Comparison of ENCODE assay signal across 8 mouse cellular contexts in the genomic region with DNA sequence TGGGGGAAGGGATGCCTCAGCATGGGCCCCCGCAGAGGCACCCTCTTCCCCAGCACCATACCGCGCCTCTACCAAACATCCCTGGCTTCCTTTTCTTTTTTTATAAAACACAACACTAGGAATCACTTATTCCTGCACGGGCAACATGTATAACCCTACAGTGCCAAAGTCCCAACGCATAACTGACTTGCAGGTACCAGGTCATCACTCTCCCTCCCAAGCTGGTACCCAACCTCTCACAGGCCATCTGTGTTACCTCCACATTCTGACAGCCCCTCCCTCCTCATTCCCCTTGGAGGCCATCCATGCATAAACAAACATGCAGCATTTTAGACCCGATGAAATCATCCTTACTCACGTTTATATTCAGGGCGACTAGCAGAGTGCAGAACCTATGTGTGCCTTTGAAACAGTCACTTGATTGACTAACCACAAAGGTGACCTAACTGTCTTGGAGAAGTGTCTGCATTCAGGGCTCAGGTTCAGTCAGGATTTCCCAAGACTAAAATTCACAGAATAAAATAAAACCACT. TPM values are rescaled to one million over a fixed set of nuclear protein-coding genes. Genes with fewer than 3 reads are reported as not detected.
DNase-seq lines count a peak whose midpoint lies in the region; ATAC-seq lines count a peak whose summit lies in the region.

No protein-coding gene starts in this region.

- H3K9me3 ChIP-seq in heart, embryonic 14.5 days (ENCODE audit: control insufficient read depth, low read length), result no peaks in the 10 kb centered on the region
- no peaks in the 10 kb centered on the region for H3K9me3 ChIP-seq in hindbrain, embryonic 14.5 days (ENCODE audit: control insufficient read depth, low read length)
- no peaks in the 10 kb centered on the region for H3K9me3 ChIP-seq in midbrain, embryonic 15.5 days

- no peaks in the 10 kb centered on the region for H3K27me3 ChIP-seq in heart, embryonic 14.5 days (ENCODE audit: control insufficient read depth, insufficient read depth, low read length)
- no peaks in the 10 kb centered on the region for H3K27me3 ChIP-seq in hindbrain, embryonic 14.5 days (ENCODE audit: control insufficient read depth, insufficient read depth, low read length)
- H3K27me3 ChIP-seq in midbrain, embryonic 15.5 days (replicated peaks), result no peaks in the 10 kb centered on the region

- intact Hi-C loops in heart, postnatal 25 days (cut with DNase I), result no loop called here

- peak overlapping the region; percentile 25 to 37; a peak in 2 of 4 replicates for H3K4me3 ChIP-seq in heart, embryonic 14.5 days (ENCODE audit: control insufficient read depth in 1 of 2, insufficient read depth in 1 of 2, low read depth in 1 of 2, low read length in 2 of 2)
- H3K4me3 ChIP-seq in hindbrain, embryonic 14.5 days (replicated peaks; ENCODE audit: low read length), result peak overlapping the region; percentile 14; the same call in 1 of the 2 replicates
- 0 out of 2 replicates have a peak overlapping the region, but pooled peaks have one; percentile 2 for H3K4me3 ChIP-seq in midbrain, embryonic 15.5 days

- no peaks in the 10 kb centered on the region for H3K36me3 ChIP-seq in heart, embryonic 14.5 days (ENCODE audit: control insufficient read depth, insufficient read depth, low read length)
- H3K36me3 ChIP-seq in hindbrain, embryonic 14.5 days (replicated peaks; ENCODE audit: control insufficient read depth, insufficient read depth), result no peaks in the 10 kb centered on the region
- no peaks in the 10 kb centered on the region for H3K36me3 ChIP-seq in midbrain, embryonic 15.5 days (replicated peaks)

- no peak for DNase-seq in heart, postnatal 25 days (ENCODE audit: low spot score)
- peak; percentile 45 for DNase-seq in R1 (ENCODE audit: low read depth, low spot score)
- no peak for DNase-seq in hindbrain, embryonic 14.5 days (ENCODE audit: low spot score)
- no peak for DNase-seq in cerebellum, postnatal 36 days
- DNase-seq in layer of hippocampus, postnatal 10 days (ENCODE audit: low spot score in 2 of 2), result no peak
- no peak for DNase-seq in cerebellum, postnatal 4 days (ENCODE audit: low spot score in 2 of 2)

- 0 out of 4 replicates have a peak overlapping the region, but pooled peaks have one; percentile 69 to 71 for H3K27ac ChIP-seq in heart, embryonic 14.5 days (replicated peaks in 1 of 2; ENCODE audit: control insufficient read depth in 1 of 2, insufficient read depth in 1 of 2, low read depth in 2 of 2, low read length in 2 of 2)
- peak overlapping the region; percentile 85 for H3K27ac ChIP-seq in hindbrain, embryonic 14.5 days
- H3K27ac ChIP-seq in midbrain, embryonic 15.5 days, result peak overlapping the region; percentile 76

- peak; percentile 21; the same call in 1 of the 2 replicates for ATAC-seq in heart, embryonic 14.5 days (ENCODE audit: insufficient number of reproducible peaks, insufficient read depth, low FRiP score, low read depth)
- ATAC-seq in hindbrain, embryonic 14.5 days (ENCODE audit: low FRiP score), result no peak
- ATAC-seq in midbrain, embryonic 15.5 days (replicated peaks), result peak; percentile 38

- WGBS in heart, embryonic 14.5 days, result 30% methylated on average over 8 of the region's 8 CpGs
- WGBS in hindbrain, embryonic 14.5 days, result 35% methylated on average over 8 of the region's 8 CpGs
- 25% methylated on average over 8 of the region's 8 CpGs for WGBS in midbrain, embryonic 15.5 days

- no peaks in the 10 kb centered on the region; a peak in 1 of 4 replicates for H3K4me1 ChIP-seq in heart, embryonic 14.5 days (ENCODE audit: control insufficient read depth in 2 of 2, insufficient read depth in 2 of 2, low read length in 2 of 2)
- 0 out of 2 replicates have a peak, but pooled peaks cover 6% of the 10 kb centered on the region for H3K4me1 ChIP-seq in hindbrain, embryonic 14.5 days (replicated peaks; ENCODE audit: control insufficient read depth, insufficient read depth, low read length)
- 0 out of 2 replicates have a peak, but pooled peaks cover 6% of the 10 kb centered on the region for H3K4me1 ChIP-seq in midbrain, embryonic 15.5 days

- no peak overlapping the region; the same call in 1 of the 2 replicates for H3K9ac ChIP-seq in heart, embryonic 14.5 days (ENCODE audit: low read length)
- no peak overlapping the region for H3K9ac ChIP-seq in hindbrain, embryonic 14.5 days
- H3K9ac ChIP-seq in midbrain, embryonic 15.5 days, result no peak overlapping the region

- peak overlapping the region; percentile 60 for H3K4me2 ChIP-seq in heart, embryonic 14.5 days (ENCODE audit: low read length)
- peak overlapping the region; percentile 46 for H3K4me2 ChIP-seq in hindbrain, embryonic 14.5 days (replicated peaks)
- peak overlapping the region; percentile 40 for H3K4me2 ChIP-seq in midbrain, embryonic 15.5 days

RNA-seq across cellular contexts. Expression of gene Slc25a5, which starts 21.0 kb away (rescaled TPM):
- 1,151 and 1,230 TPM in 2 replicates for polyA plus RNA-seq in heart, embryonic 14.5 days (2014; fragmentation: Nextera tagmentation; extraction: Ambion mirVana)
- total RNA-seq in heart, postnatal 25 days (2021), result 100 to 1,000 TPM; 473 to 488 TPM
- 568 TPM in 2 replicates for polyA plus RNA-seq in hindbrain, embryonic 14.5 days (2014; fragmentation: Nextera tagmentation; extraction: Ambion mirVana)
- 441 and 470 TPM in 2 replicates for polyA plus RNA-seq in midbrain, embryonic 15.5 days (2015; fragmentation: Nextera tagmentation; extraction: Ambion mirVana)
- 100 to 1,000 TPM; 343 to 357 TPM for total RNA-seq in layer of hippocampus, postnatal 10 days (2021)

RNA-seq across cellular contexts. Expression of gene Ube2a, which starts 57.3 kb away (rescaled TPM):
- polyA plus RNA-seq in heart, embryonic 14.5 days (2014; fragmentation: Nextera tagmentation; extraction: Ambion mirVana), result 157 and 162 TPM in 2 replicates
- total RNA-seq in heart, postnatal 25 days (2021), result 10 to 100 TPM; 67.5 to 77.9 TPM
- 132 and 134 TPM in 2 replicates for polyA plus RNA-seq in hindbrain, embryonic 14.5 days (2014; fragmentation: Nextera tagmentation; extraction: Ambion mirVana)
- 104 and 110 TPM in 2 replicates for polyA plus RNA-seq in midbrain, embryonic 15.5 days (2015; fragmentation: Nextera tagmentation; extraction: Ambion mirVana)
- total RNA-seq in layer of hippocampus, postnatal 10 days (2021), result 10 to 100 TPM; 56.7 to 60.6 TPM

RNA-seq across cellular contexts. Expression of gene C330007P06Rik, which starts 57.5 kb away (rescaled TPM):
- polyA plus RNA-seq in heart, embryonic 14.5 days (2014; fragmentation: Nextera tagmentation; extraction: Ambion mirVana), result 20.0 and 21.1 TPM in 2 replicates
- total RNA-seq in heart, postnatal 25 days (2021), result 10 to 100 TPM; 15.3 to 17.5 TPM
- 24.6 and 25.3 TPM in 2 replicates for polyA plus RNA-seq in hindbrain, embryonic 14.5 days (2014; fragmentation: Nextera tagmentation; extraction: Ambion mirVana)
- polyA plus RNA-seq in midbrain, embryonic 15.5 days (2015; fragmentation: Nextera tagmentation; extraction: Ambion mirVana), result 17.7 and 18.5 TPM in 2 replicates
- 10 to 100 TPM; 31.5 to 32.3 TPM for total RNA-seq in layer of hippocampus, postnatal 10 days (2021)
